Mouse (Mus musculus) liver, adult 2 months (tissue): ENCODE measurements around the gene Tmem132a. TPM values are rescaled to one million over a fixed set of nuclear protein-coding genes. Genes with fewer than 3 reads are reported as not detected.

Experiments
- DNase-seq: peaks from one replicate; pipeline ENCODE4 v3.0.0-alpha.2; 2011; ENCODE audit warnings: low read depth, low spot score; ENCODE audit errors: extremely low read depth
- H3K27ac ChIP-seq: fragments of 200-500 bp; replicated peaks from 2 replicates; pipeline ENCODE4 v1.5.1; 2012; ENCODE audit warnings: low read depth, mild to moderate bottlenecking, control low read depth, inconsistent platforms, low read length; ENCODE audit not compliant: insufficient read depth
- H3K27me3 ChIP-seq: fragments of 200-500 bp; 2 replicates; pipeline ENCODE4 v1.6.1; 2012; ENCODE audit warnings: mild to moderate bottlenecking, moderate library complexity, low read length, inconsistent platforms; ENCODE audit not compliant: control insufficient read depth, insufficient read depth
- H3K36me3 ChIP-seq: fragments of 200-500 bp; 2 replicates; pipeline ENCODE4 v1.6.1; 2012; ENCODE audit warnings: low read length, inconsistent platforms; ENCODE audit not compliant: control insufficient read depth, insufficient read depth
- H3K4me1 ChIP-seq: fragments of 200-500 bp; 2 replicates; pipeline ENCODE4 v1.6.1; 2011; ENCODE audit warnings: low read length; ENCODE audit not compliant: control insufficient read depth, insufficient read depth
- H3K4me3 ChIP-seq: fragments of 200-500 bp; 2 replicates; pipeline ENCODE4 v1.5.1; 2011; ENCODE audit warnings: low read depth, mild to moderate bottlenecking, control low read depth, low read length, moderate library complexity; ENCODE audit not compliant: insufficient read depth
- H3K79me2 ChIP-seq: fragments of 200-500 bp; 2 replicates; pipeline ENCODE4 v1.6.1; 2012; ENCODE audit warnings: inconsistent platforms, mild to moderate bottlenecking, low read length, moderate library complexity; ENCODE audit not compliant: control insufficient read depth, insufficient read depth
- H3K9ac ChIP-seq: fragments of 200-500 bp; 2 replicates; pipeline ENCODE4 v1.6.1; 2012; ENCODE audit warnings: low read depth, mild to moderate bottlenecking, control low read depth, inconsistent platforms, low read length
- CTCF ChIP-seq: fragments of 200-500 bp; IDR thresholded peaks from 2 replicates; pipeline ENCODE4 v1.5.1; 2011; ENCODE audit warnings: low read depth, low read length, control low read depth
- POLR2A ChIP-seq: fragments of 200-500 bp; IDR thresholded peaks from 2 replicates; pipeline ENCODE4 v1.6.1; 2011; ENCODE audit warnings: low read length, control low read depth; ENCODE audit not compliant: insufficient read depth; ENCODE audit errors: extremely low read depth
- WGBS: fragments of 180-500 bp; shearing (Covaris S2); methylation state at CpG from one replicate; pipeline ENCODE4 v1.1.7; 2018; 5-methylcytosine and 5-hydroxymethylcytosine counted together
- polyA plus RNA-seq: library from polyadenylated mRNA; depleted of rRNA; stranded (reverse); fragments of >200 nt; gene quantifications from 2 replicates; pipeline ENCODE4 v1.2.3, GENCODE M21; 2012
- total RNA-seq: library from RNA; depleted of rRNA; stranded (reverse); fragments of >200 nt; gene quantifications from 2 replicates; pipeline ENCODE4 v1.2.3, GENCODE M21; 2014

Gene Tmem132a
- total and polyA plus RNA-seq, 2 experiments: 0.18 to 0.75 TPM

DNA sequence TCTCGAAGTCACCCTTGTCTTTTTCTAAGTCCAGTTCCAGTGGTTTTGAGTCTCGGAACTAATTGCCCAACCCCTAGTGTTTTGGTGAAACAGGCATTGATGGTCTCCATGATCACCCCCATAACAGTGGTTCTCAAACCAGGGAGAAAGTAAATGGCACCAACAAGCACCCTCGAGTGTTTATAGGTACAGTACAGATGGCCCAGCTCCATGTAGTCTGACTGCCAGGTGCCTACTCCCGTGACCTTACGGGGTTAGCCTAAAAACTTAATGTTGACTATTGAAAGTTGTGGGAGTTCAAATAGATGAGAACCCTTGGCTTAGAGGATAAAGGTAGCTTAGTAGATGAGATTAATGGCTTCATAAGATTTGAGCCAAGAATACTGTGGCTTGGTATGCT, 31.3 kb upstream of the Tmem132a start:
- no peaks in the 10 kb centered on the region for H3K27me3 ChIP-seq
- no peak overlapping the region for H3K9ac ChIP-seq
- H3K36me3 ChIP-seq: peaks cover 62% of the 10 kb centered on the region
- WGBS: 33% methylated on average over 5 of the region's 5 CpGs
- no peak for TF ChIP-seq CTCF
- no peak for TF ChIP-seq POLR2A
- H3K4me1 ChIP-seq: peaks cover 19% of the 10 kb centered on the region
- H3K27ac ChIP-seq: no peak overlapping the region
- H3K4me3 ChIP-seq: no peak overlapping the region
- H3K79me2 ChIP-seq: peaks cover 4% of the 10 kb centered on the region; the same call in 1 of the 2 replicates
- DNase-seq: peak; percentile 79

DNA sequence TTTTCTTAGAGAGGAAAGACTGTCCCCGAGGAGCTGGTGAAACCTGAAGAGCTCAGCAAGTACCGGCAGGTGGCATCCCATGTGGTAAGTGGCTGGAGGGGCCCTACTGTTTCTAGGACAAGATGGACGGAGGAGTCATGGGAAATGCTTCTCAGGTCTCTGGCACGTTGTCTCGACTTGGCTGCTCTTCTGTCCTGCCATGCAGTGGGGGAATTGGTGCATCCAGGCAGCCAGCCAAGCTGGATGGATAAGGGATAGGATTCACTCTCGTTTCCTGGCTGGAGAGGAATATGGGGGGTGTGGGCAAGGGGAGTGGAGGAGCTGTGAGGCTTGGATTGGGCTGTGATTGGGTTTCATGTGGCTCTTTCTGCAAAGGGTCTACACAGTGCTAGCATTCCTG, 30.6 kb upstream of the Tmem132a start:
- peaks cover 60% of the 10 kb centered on the region for H3K36me3 ChIP-seq
- TF ChIP-seq CTCF (no peak), POLR2A (no peak)
- peaks cover 4% of the 10 kb centered on the region; the same call in 1 of the 2 replicates for H3K79me2 ChIP-seq
- 34% methylated on average over 6 of the region's 6 CpGs for WGBS
- no peak overlapping the region for H3K4me3 ChIP-seq
- no peaks in the 10 kb centered on the region for H3K27me3 ChIP-seq
- H3K9ac ChIP-seq: no peak overlapping the region
- peaks cover 19% of the 10 kb centered on the region for H3K4me1 ChIP-seq
- DNase-seq: peak; percentile 39
- no peak overlapping the region for H3K27ac ChIP-seq

- Histone ChIP-seq H3K79me2 (peaks cover 4% of the 10 kb centered on the region; the same call in 1 of the 2 replicates), H3K4me1 (peaks cover 8% of the 10 kb centered on the region), H3K27me3 (no peaks in the 10 kb centered on the region), H3K4me3 (no peak overlapping the region), H3K9ac (0 out of 2 replicates have a peak overlapping the region, but pooled peaks have one; percentile 17), H3K27ac (peak overlapping the region; percentile 20), H3K36me3 (peaks cover 39% of the 10 kb centered on the region)
- no peak for TF ChIP-seq POLR2A
- TF ChIP-seq CTCF: no peak
- peak; percentile 45 for DNase-seq
- 63% methylated on average over 8 of the region's 8 CpGs for WGBS
These were observed 27.8 kb upstream of the Tmem132a start for GRCm38 (mm10) chr19:10897491-10897890.

- WGBS: 12% methylated on average over 7 of the region's 7 CpGs
- H3K9ac ChIP-seq: peak overlapping the region; percentile 17; the same call in 1 of the 2 replicates
- H3K4me1 ChIP-seq: peaks cover 8% of the 10 kb centered on the region
- no peaks in the 10 kb centered on the region for H3K27me3 ChIP-seq
- TF ChIP-seq CTCF (no peak), POLR2A (no peak)
- peak overlapping the region; percentile 7; the same call in 1 of the 2 replicates for H3K4me3 ChIP-seq
- H3K79me2 ChIP-seq: peaks cover 4% of the 10 kb centered on the region; the same call in 1 of the 2 replicates
- peak; percentile 71 for DNase-seq
- peaks cover 32% of the 10 kb centered on the region for H3K36me3 ChIP-seq
- peak overlapping the region; percentile 20 for H3K27ac ChIP-seq
These were observed 27.1 kb upstream of the Tmem132a start for GRCm38 (mm10) chr19:10896849-10897248.

DNA sequence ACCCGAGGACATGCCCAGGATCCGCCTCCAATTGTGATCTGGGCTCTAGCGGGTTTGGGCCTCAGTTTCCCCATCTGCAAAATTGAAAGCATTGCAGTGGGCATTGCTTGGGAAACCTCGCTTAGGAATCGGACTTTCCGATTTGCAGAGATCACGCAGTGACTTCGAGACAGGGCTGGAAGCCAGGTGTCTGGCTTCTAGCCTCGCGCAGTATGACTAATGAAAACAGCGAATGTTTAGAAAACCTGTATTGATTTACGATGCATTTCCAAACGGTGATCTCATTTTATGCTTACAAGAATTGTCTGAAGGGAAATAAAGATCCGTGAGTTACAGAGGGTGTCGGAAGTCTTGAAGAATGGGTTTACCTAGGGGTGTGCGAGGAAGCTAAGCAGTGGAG, 26.0 kb upstream of the Tmem132a start:
- TF ChIP-seq POLR2A: no peak
- TF ChIP-seq CTCF: no peak
- under 1% methylated on average over 16 of the region's 16 CpGs for WGBS
- Histone ChIP-seq H3K79me2 (peaks cover 4% of the 10 kb centered on the region; the same call in 1 of the 2 replicates), H3K27me3 (no peaks in the 10 kb centered on the region), H3K27ac (peak overlapping the region; percentile 76), H3K4me1 (peaks cover 8% of the 10 kb centered on the region), H3K9ac (peak overlapping the region; percentile 84), H3K36me3 (peaks cover 21% of the 10 kb centered on the region), H3K4me3 (peak overlapping the region; percentile 78)
- DNase-seq: peak; percentile 84

GRCm38 (mm10) chr19:10895016-10895528, 25.3 kb upstream of the Tmem132a start, which contains the start of gene Prpf19:
TSS of gene Prpf19 (plus strand) at chr19:10895231.
- H3K27ac ChIP-seq: peak within 1 kb of the TSS; percentile 76
- peak within 1 kb of the TSS; percentile 84 for H3K9ac ChIP-seq
- peaks cover 8% of the 10 kb centered on the region for H3K4me1 ChIP-seq
- H3K79me2 ChIP-seq: peaks cover 4% of the 10 kb centered on the region; the same call in 1 of the 2 replicates
- no peak for TF ChIP-seq CTCF
- TF ChIP-seq POLR2A: peak; percentile 84; the same call in 1 of the 2 replicates
- H3K27me3 ChIP-seq: no peaks in the 10 kb centered on the region
- peak within 1 kb of the TSS; percentile 78 for H3K4me3 ChIP-seq
- DNase-seq: peak; percentile 95
- under 1% methylated on average over 43 of the region's 43 CpGs for WGBS
- peaks cover 19% of the 10 kb centered on the region for H3K36me3 ChIP-seq
